Mouse (Mus musculus) spleen, adult 2 months (tissue): ENCODE data around the gene Slc38a6. TPM values are rescaled to one million over a fixed set of nuclear protein-coding genes. Genes with fewer than 3 reads are reported as not detected.

Experiments used
- DNase-seq, 2 experiments: peaks; one replicate each; pipeline versions ENCODE4 v3.0.0 to v3.0.0-alpha.2; 2012 to 2021; ENCODE audit warnings: low spot score in 2 of 2, low read depth in 1 of 2
- H3K27ac ChIP-seq: fragments of 200-500 bp; 2 replicates; pipeline ENCODE4 v1.5.1; 2012; ENCODE audit warnings: low read length, inconsistent platforms; ENCODE audit not compliant: insufficient read depth
- H3K27me3 ChIP-seq: fragments of 200-500 bp; 2 replicates; pipeline ENCODE4 v1.6.1; 2012; ENCODE audit warnings: mild to moderate bottlenecking, moderate library complexity, low read length, inconsistent platforms; ENCODE audit not compliant: control insufficient read depth, insufficient read depth
- H3K36me3 ChIP-seq: fragments of 200-500 bp; 2 replicates; pipeline ENCODE4 v1.6.1; 2012; ENCODE audit warnings: mild to moderate bottlenecking, low read length, inconsistent platforms; ENCODE audit not compliant: control insufficient read depth, insufficient read depth
- H3K4me1 ChIP-seq: fragments of 200-500 bp; 2 replicates; pipeline ENCODE4 v1.6.1; 2011; ENCODE audit warnings: inconsistent platforms; ENCODE audit not compliant: control insufficient read depth, insufficient read depth, insufficient read length
- H3K4me3 ChIP-seq: fragments of 200-500 bp; 2 replicates; pipeline ENCODE4 v1.5.1; 2011; ENCODE audit warnings: mild to moderate bottlenecking, inconsistent platforms; ENCODE audit not compliant: insufficient read depth, insufficient read length; ENCODE audit errors: extremely low read depth
- CTCF ChIP-seq: fragments of 200-500 bp; IDR thresholded peaks from 2 replicates; pipeline ENCODE4 v1.5.1; 2011; ENCODE audit warnings: mild to moderate bottlenecking, inconsistent platforms; ENCODE audit not compliant: insufficient read depth, insufficient read length, insufficient replicate concordance; ENCODE audit errors: extremely low read depth
- POLR2A ChIP-seq: fragments of 200-500 bp; IDR thresholded peaks from 2 replicates; pipeline ENCODE4 v1.6.1; 2011; ENCODE audit warnings: low read depth, low read length, inconsistent platforms
- WGBS: fragments of 180-500 bp; shearing (Covaris S2); methylation state at CpG from one replicate; pipeline ENCODE4 v1.1.7; 2018; 5-methylcytosine and 5-hydroxymethylcytosine counted together
- polyA plus RNA-seq: library from polyadenylated mRNA; depleted of rRNA; stranded (reverse); fragments of >200 nt; gene quantifications from 2 replicates; pipeline ENCODE4 v1.2.3, GENCODE M21; 2012

The Slc38a6 gene
- polyA plus RNA-seq, 1 experiment, result 14.6 TPM

DNA sequence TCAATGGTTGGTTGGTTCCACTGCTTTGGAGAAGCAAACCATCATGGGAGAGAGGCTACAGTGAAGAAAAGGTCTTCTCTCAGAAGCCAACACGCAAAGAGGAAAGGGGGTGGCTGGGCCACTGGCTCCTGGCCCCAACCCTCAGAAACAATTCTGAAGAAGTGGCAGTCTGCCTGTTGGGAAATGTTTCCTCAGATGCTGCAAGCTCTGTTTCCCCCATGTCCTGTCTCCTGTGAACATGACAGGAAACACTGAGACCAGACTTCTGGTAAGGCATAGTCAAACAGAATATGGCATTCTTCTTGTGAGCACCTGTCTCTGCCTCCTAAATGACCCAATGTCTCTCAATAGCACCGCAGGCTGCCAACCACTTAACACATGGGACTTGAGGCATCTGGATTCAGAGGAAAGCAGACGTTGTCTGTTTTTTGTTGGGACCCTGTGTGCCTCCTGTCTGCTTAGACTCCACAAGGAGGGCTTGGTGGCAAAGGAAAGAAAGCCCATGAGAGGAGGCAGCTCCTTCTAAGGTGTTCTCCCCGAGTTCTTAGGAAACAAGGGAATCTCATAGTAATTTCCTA lies 83.9 kb downstream of the Slc38a6 start:
- H3K4me1 ChIP-seq, result no peaks in the 10 kb centered on the region
- no peak for TF ChIP-seq POLR2A
- TF ChIP-seq CTCF, result no peak
- no peak overlapping the region for H3K27ac ChIP-seq
- 73% methylated on average over 4 of the region's 4 CpGs for WGBS
- H3K27me3 ChIP-seq, result no peaks in the 10 kb centered on the region
- H3K36me3 ChIP-seq, result no peaks in the 10 kb centered on the region
- DNase-seq, result no peak
- no peak overlapping the region for H3K4me3 ChIP-seq

- Histone ChIP-seq H3K4me1 (no peaks in the 10 kb centered on the region), H3K4me3 (no peak overlapping the region), H3K36me3 (no peaks in the 10 kb centered on the region), H3K27ac (no peak overlapping the region), H3K27me3 (no peaks in the 10 kb centered on the region)
- TF ChIP-seq POLR2A (no peak), CTCF (no peak)
- no peak for DNase-seq
- 89% methylated on average over 7 of the region's 7 CpGs for WGBS
These were observed 84.6 kb downstream of the Slc38a6 start for GRCm38 (mm10) chr12:73371132-73371531.

DNA sequence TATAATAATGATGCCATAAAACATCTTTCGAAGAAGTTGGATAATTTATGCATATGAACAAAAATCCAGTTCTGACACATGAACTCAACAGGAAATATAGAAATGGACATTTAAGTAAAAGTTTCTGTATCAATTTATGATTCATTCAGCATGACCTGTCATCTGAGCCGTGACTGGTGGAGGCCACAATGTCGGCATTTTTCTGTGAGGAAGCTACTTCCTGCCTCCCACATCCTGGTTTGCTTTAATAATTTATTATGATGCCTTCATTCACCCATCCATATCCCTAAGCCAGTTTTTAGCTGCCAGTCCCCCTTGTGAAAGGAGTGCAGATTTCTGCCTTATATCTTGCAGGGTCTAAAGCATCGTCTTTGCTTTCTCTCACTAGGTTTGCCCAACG lies 91.4 kb downstream of the Slc38a6 start:
- no peaks in the 10 kb centered on the region for H3K27me3 ChIP-seq
- TF ChIP-seq POLR2A (no peak), CTCF (no peak)
- H3K36me3 ChIP-seq, result no peaks in the 10 kb centered on the region
- no peaks in the 10 kb centered on the region for H3K4me1 ChIP-seq
- H3K4me3 ChIP-seq, result no peak overlapping the region
- no peak for DNase-seq
- H3K27ac ChIP-seq, result no peak overlapping the region
- WGBS, result 70% methylated on average over 5 of the region's 5 CpGs

DNA sequence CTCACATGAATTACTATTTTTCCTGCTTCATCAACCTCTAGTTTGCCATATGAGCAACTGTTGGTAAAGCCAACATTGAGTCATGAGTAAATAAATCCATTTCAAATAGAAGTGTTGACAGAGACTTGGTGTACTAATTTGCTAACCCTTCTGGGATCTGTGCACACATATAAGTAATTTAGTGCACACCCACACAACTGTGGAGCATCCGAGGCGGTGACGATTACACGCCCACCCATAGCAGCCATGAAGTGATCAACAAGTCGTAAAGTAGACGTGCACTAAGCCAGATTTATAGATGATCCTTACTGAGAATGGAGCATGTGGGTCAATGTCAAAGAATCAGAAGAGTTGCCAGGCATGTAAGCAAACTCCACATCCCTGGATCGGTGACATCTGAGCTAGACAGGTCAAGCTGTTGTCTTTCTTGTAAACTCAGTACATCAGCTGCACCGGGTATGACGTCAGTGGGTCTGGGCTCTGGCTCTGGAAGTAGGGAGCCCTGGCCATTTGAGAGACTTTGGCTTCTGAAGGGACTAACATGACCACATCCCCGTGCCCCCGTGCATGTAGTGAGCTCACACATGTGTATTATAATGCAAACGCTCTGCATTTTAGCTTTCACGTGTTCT lies 92.3 kb downstream of the Slc38a6 start:
- TF ChIP-seq CTCF, result no peak
- no peak for TF ChIP-seq POLR2A
- H3K36me3 ChIP-seq, result no peaks in the 10 kb centered on the region
- DNase-seq, result no peak
- H3K27ac ChIP-seq, result no peak overlapping the region
- no peaks in the 10 kb centered on the region for H3K27me3 ChIP-seq
- WGBS, result 91% methylated on average over 13 of the region's 13 CpGs
- no peak overlapping the region for H3K4me3 ChIP-seq
- H3K4me1 ChIP-seq, result no peaks in the 10 kb centered on the region

- no peak overlapping the region for H3K4me3 ChIP-seq
- H3K27ac ChIP-seq, result no peak overlapping the region
- 90% methylated on average over 8 of the region's 8 CpGs for WGBS
- no peaks in the 10 kb centered on the region for H3K36me3 ChIP-seq
- TF ChIP-seq POLR2A, result no peak
- no peak for TF ChIP-seq CTCF
- H3K4me1 ChIP-seq, result no peaks in the 10 kb centered on the region
- H3K27me3 ChIP-seq, result no peaks in the 10 kb centered on the region
- DNase-seq, result no peak
These were observed 94.2 kb downstream of the Slc38a6 start for GRCm38 (mm10) chr12:73380686-73381360.

- H3K4me1 ChIP-seq, result no peaks in the 10 kb centered on the region
- 48% methylated on average over 7 of the region's 7 CpGs for WGBS
- no peak for DNase-seq
These were observed 94.9 kb downstream of the Slc38a6 start for GRCm38 (mm10) chr12:73381452-73381851.

More at GRCm38 (mm10) chr12:73381452-73381851, 94.9 kb downstream of the Slc38a6 start:
- Histone ChIP-seq H3K27me3 (no peaks in the 10 kb centered on the region), H3K36me3 (no peaks in the 10 kb centered on the region), H3K27ac (no peak overlapping the region), H3K4me3 (no peak overlapping the region)
- TF ChIP-seq CTCF (no peak), POLR2A (no peak)
